Mouse (Mus musculus): ENCODE results near the gene Gpsm2. TPM values are rescaled to one million over a fixed set of nuclear protein-coding genes. Genes with fewer than 3 reads are reported as not detected.
A peak's percentile ranks its signal among the peaks of the same experiment; 100 is the strongest.

The Gpsm2 gene
- polyA plus RNA-seq, 1 experiment from 2014 or later: 22.9 TPM

GRCm38 (mm10) chr3:108764976-108765375 lies 42.9 kb upstream of the Gpsm2 start:
- Histone ChIP-seq H3K4me2 (replicated peaks; ENCODE audit: low read depth, low read length) (no peak overlapping the region), H3K4me3 (ENCODE audit: low read depth, low read length) (no peak overlapping the region), H3K9me3 (ENCODE audit: low read length) (no peaks in the 10 kb centered on the region), H3K9ac (replicated peaks; ENCODE audit: low read depth) (no peak overlapping the region), H3K36me3 (ENCODE audit: insufficient read depth, low read length) (no peaks in the 10 kb centered on the region), H3K4me1 (ENCODE audit: insufficient read depth, low read depth, low read length) (peaks cover 14% of the 10 kb centered on the region), H3K27me3 (replicated peaks; ENCODE audit: insufficient read depth, low read length) (no peaks in the 10 kb centered on the region; the same call in 1 of the 2 replicates), H3K27ac (ENCODE audit: low read length) (no peak overlapping the region)
- 14% methylated on average over 7 of the region's 7 CpGs for WGBS
- ATAC-seq: no peak
- DNase-seq (ENCODE audit: low spot score): no peak
- TF ChIP-seq CTCF (IDR thresholded peaks at IDR 0.05) (no peak), EP300 (IDR thresholded peaks at IDR 0.05) (no peak)

DNA sequence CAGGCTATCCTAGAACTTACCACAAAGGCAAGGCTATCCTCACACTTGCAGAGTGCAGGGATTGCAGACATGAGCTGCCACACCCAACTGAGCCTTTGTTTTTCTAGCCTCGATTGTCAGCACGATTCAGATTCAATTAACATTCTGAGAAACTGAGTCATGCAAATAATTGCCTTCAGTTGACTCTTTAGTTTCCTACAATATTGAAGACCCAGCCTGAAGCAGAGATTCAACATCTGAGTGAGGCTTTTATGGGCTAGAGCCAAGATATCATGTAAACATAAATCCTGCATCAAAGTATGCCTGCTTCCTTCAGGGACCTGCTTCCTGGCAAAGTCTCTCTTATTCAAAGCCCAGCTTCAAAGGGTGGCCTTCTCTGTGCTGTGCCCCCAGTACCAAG lies 41.6 kb upstream of the Gpsm2 start:
- DNase-seq (ENCODE audit: low spot score): no peak
- no peak for ATAC-seq
- Histone ChIP-seq H3K27ac (ENCODE audit: low read length) (no peak overlapping the region), H3K4me1 (ENCODE audit: insufficient read depth, low read depth, low read length) (peaks cover 14% of the 10 kb centered on the region), H3K4me3 (ENCODE audit: low read depth, low read length) (no peak overlapping the region), H3K9me3 (ENCODE audit: low read length) (no peaks in the 10 kb centered on the region), H3K36me3 (ENCODE audit: insufficient read depth, low read length) (no peaks in the 10 kb centered on the region), H3K4me2 (replicated peaks; ENCODE audit: low read depth, low read length) (no peak overlapping the region), H3K9ac (replicated peaks; ENCODE audit: low read depth) (no peak overlapping the region), H3K27me3 (replicated peaks; ENCODE audit: insufficient read depth, low read length) (no peaks in the 10 kb centered on the region; the same call in 1 of the 2 replicates)
- 37% methylated on average over 2 of the region's 2 CpGs for WGBS
- TF ChIP-seq EP300 (IDR thresholded peaks at IDR 0.05) (no peak), CTCF (IDR thresholded peaks at IDR 0.05) (no peak)

- Histone ChIP-seq H3K4me3 (ENCODE audit: low read depth, low read length) (no peak overlapping the region), H3K27ac (ENCODE audit: low read length) (no peak overlapping the region)
- 42% methylated on average over 7 of the region's 7 CpGs for WGBS
Observed at GRCm38 (mm10) chr3:108762597-108763111, 40.5 kb upstream of the Gpsm2 start.

DNA sequence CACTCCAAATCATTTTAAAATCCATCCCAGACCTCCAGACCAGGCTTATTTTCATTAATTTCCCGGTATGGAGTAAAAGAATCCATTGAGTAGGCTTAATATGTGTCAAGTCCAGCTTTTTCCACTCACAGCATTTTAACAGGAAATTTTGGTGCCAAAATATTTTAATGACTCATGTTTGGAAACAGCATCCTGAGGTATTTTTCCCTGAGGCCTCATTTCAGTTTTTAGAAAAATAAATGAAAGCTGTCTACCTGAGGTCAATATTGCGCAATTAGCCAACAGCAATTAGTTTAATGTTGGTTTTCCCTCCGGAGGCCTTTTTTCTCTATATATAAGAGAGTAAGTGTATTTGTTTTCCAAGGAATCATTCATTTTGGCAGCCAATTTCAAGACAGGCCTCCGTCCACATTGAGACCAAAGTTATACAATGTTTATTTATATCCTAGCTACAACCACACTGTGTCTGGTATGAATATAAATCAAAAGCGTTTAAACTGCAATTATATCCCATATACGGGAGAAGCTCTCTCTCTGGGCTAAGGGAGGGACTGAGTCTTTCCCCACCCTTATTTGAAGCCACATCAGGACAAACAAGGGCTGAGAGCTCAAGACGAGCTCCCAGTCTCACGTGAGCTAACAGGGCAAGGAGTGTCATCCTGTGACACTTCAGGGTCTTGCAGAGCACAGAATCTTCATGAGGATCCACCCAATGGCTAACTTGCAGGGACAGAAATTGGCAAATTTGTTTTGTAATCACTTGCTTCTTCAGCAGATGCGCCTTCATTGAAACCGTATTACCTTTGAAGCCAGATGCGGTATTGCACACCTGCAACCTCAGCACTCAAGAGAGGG lies 37.7 kb upstream of the Gpsm2 start:
- 52% methylated on average over 11 of the region's 11 CpGs for WGBS
- Histone ChIP-seq H3K27ac (ENCODE audit: low read length) (no peak overlapping the region), H3K36me3 (ENCODE audit: insufficient read depth, low read length) (no peaks in the 10 kb centered on the region), H3K9me3 (ENCODE audit: low read length) (no peaks in the 10 kb centered on the region), H3K27me3 (replicated peaks; ENCODE audit: insufficient read depth, low read length) (0 out of 2 replicates have a peak, but pooled peaks cover 4% of the 10 kb centered on the region), H3K4me1 (ENCODE audit: insufficient read depth, low read depth, low read length) (peaks cover 10% of the 10 kb centered on the region), H3K4me2 (replicated peaks; ENCODE audit: low read depth, low read length) (no peak overlapping the region), H3K9ac (replicated peaks; ENCODE audit: low read depth) (no peak overlapping the region), H3K4me3 (ENCODE audit: low read depth, low read length) (no peak overlapping the region)
- TF ChIP-seq CTCF (IDR thresholded peaks at IDR 0.05) (no peak), EP300 (IDR thresholded peaks at IDR 0.05) (peak; percentile 60)
- DNase-seq (ENCODE audit: low spot score) (peak; percentile 75), ATAC-seq (peak; percentile 72)

More at GRCm38 (mm10) chr3:108762597-108763111, 40.5 kb upstream of the Gpsm2 start:
- peaks cover 14% of the 10 kb centered on the region for H3K4me1 ChIP-seq (ENCODE audit: insufficient read depth, low read depth, low read length)
- H3K9ac ChIP-seq (replicated peaks; ENCODE audit: low read depth): no peak overlapping the region
- H3K27me3 ChIP-seq (replicated peaks; ENCODE audit: insufficient read depth, low read length): peaks cover 4% of the 10 kb centered on the region; the same call in 1 of the 2 replicates
- H3K36me3 ChIP-seq (ENCODE audit: insufficient read depth, low read length): no peaks in the 10 kb centered on the region
- H3K4me2 ChIP-seq (replicated peaks; ENCODE audit: low read depth, low read length): no peak overlapping the region
- H3K9me3 ChIP-seq (ENCODE audit: low read length): no peaks in the 10 kb centered on the region
- DNase-seq (ENCODE audit: low spot score) (peak; percentile 78), ATAC-seq (peak; percentile 81)
- TF ChIP-seq EP300 (IDR thresholded peaks at IDR 0.05): no peak

- ATAC-seq (no peak), DNase-seq (ENCODE audit: low spot score) (no peak)
- TF ChIP-seq EP300 (IDR thresholded peaks at IDR 0.05): no peak
- TF ChIP-seq CTCF (IDR thresholded peaks at IDR 0.05): no peak
- Histone ChIP-seq H3K4me2 (replicated peaks; ENCODE audit: low read depth, low read length) (no peak overlapping the region), H3K9ac (replicated peaks; ENCODE audit: low read depth) (no peak overlapping the region), H3K27me3 (replicated peaks; ENCODE audit: insufficient read depth, low read length) (0 out of 2 replicates have a peak, but pooled peaks cover 4% of the 10 kb centered on the region), H3K27ac (ENCODE audit: low read length) (no peak overlapping the region), H3K36me3 (ENCODE audit: insufficient read depth, low read length) (no peaks in the 10 kb centered on the region), H3K4me3 (ENCODE audit: low read depth, low read length) (no peak overlapping the region), H3K4me1 (ENCODE audit: insufficient read depth, low read depth, low read length) (no peaks in the 10 kb centered on the region), H3K9me3 (ENCODE audit: low read length) (no peaks in the 10 kb centered on the region)
- 75% methylated on average over 9 of the region's 9 CpGs for whole genome bisulfite sequencing
Observed at GRCm38 (mm10) chr3:108757570-108757969, 35.5 kb upstream of the Gpsm2 start.

DNA sequence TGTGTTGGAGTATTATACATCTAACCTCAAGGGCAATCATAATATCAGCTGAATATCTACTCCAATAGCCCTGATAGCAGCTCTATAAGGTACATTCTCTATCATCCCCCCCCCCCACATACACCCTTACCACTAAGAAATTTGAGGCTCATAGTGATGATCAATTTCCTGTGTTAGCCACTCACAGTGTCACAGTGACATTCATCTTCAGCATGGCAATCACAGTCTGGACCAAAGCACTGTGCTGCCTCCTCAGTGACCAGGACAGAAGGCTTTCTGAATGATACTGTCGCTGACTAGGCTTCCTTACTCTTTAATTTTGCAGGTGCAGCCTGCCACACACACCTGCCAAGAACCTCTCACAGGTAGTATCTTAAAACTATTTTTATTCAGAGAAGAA lies 34.0 kb upstream of the Gpsm2 start:
- no peak for DNase-seq (ENCODE audit: low spot score)
- no peak overlapping the region for H3K4me2 ChIP-seq (replicated peaks; ENCODE audit: low read depth, low read length)
- no peaks in the 10 kb centered on the region for H3K9me3 ChIP-seq (ENCODE audit: low read length)
- WGBS: 80% methylated on average over 1 of the region's 1 CpGs
- H3K27me3 ChIP-seq (replicated peaks; ENCODE audit: insufficient read depth, low read length): 0 out of 2 replicates have a peak, but pooled peaks cover 4% of the 10 kb centered on the region
- no peaks in the 10 kb centered on the region for H3K36me3 ChIP-seq (ENCODE audit: insufficient read depth, low read length)
- no peak overlapping the region for H3K27ac ChIP-seq (ENCODE audit: low read length)
- no peak overlapping the region for H3K4me3 ChIP-seq (ENCODE audit: low read depth, low read length)
- no peaks in the 10 kb centered on the region for H3K4me1 ChIP-seq (ENCODE audit: insufficient read depth, low read depth, low read length)
- no peak for TF ChIP-seq CTCF (IDR thresholded peaks at IDR 0.05)
- TF ChIP-seq EP300 (IDR thresholded peaks at IDR 0.05): no peak
- no peak overlapping the region for H3K9ac ChIP-seq (replicated peaks; ENCODE audit: low read depth)
- ATAC-seq: no peak

Data from lung, postnatal 0 days (tissue).